Mouse (Mus musculus) embryo, embryonic 11 days (tissue): ENCODE measurements at regions not wholly inside any gene's neighbourhood (a gene's known extent, or its start where the extent isn't known, plus 50 kb on each side); places are given as distances from the start of the nearest gene placed in this dataset.

Experiments used
- DNase-seq: peaks from one replicate; pipeline ENCODE4 v3.0.0-alpha.2; 2015

DNA sequence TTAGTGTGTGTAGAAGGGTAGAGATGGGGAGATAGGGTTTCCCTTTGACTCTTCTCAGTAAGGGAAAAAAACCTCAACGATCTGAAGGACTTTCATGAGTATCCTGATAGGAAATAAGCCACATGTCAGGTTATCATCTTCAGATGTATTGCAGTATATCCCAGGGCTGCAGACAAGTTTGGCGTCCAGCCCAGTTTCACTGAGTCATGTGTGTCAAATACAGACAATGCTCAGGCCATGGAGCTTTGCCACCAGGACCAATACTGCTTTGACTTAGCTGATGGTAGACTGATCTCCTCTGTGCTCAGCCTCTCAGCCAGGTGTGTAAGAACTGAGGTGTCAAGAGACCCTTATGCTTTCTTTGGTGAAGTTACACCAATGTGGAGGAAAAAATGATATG lies 62.9 kb downstream of the Cst10 start:
- DNase-seq, result no peak

DNA sequence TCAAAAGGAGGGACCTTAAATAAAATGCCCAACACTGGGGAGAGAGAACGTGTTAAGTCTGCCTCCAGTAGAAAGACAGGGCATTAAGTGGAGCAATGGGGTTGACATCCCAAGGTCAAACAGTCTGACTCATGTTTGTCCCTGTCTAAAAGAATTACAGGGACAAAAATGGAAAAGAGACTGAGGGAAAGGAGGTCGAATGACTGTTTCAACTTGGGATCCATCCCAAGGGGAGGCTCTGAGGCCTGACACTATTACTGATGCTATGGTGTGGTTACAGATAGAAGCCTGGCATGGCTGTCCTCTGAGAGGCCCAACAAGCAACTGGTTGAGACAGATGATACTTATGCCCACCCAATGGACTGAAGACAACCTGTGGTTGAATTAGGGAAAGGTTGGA lies 67.6 kb downstream of the Cst10 start:
- no peak for DNase-seq

DNA sequence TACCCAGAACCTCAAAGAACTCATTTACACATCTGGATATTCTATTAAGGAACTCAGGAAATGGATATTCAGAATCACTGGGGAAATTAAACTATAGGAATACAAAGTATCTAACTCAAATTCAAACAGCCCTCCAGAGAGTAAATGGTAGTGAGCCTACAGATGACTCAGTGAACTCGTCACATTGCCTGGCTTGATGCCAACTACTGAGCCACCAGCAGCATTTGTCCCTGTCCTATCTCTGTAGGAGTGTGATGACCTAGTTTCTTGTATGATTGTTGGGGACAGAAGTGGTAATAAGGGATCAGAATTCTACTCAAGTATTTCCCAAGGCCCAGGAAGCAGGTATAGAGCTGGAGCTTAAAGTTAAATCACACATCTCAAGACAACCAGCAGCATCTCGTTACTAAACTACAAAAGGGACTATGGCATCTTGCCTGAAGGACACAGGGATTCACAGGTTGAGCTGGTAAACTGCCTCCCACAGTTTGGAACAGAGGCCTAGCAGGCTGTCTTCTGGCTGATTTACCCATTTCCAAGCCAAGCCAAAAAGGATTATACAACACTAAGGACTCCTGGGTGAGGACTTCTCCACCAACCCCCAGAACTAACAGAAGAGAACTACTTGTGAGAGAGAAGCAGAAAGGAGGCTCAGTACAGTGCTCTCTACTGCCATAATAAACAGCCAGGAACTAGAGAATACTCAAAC lies 88.6 kb downstream of the Cst10 start:
- no peak for DNase-seq

DNA sequence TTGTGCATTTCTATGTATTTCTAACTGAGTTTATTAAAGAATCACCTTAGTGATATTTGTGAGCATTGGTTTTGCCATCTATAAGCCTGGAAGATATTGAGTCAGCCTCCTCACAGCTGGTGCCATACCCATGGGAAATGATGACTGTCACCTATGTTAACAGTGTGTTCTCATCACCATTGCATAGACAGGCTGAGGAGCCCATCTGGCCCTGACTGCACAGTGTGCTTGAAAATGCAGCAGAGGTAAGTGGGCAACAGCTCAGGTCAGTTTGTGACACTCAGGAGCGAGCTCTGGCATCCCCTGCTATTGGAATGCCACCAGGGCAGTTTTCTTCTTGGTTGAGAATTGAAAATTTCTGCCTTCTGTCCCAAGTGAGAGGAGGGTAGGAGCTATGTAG lies 108.0 kb downstream of the Cst10 start:
- DNase-seq, result no peak

DNA sequence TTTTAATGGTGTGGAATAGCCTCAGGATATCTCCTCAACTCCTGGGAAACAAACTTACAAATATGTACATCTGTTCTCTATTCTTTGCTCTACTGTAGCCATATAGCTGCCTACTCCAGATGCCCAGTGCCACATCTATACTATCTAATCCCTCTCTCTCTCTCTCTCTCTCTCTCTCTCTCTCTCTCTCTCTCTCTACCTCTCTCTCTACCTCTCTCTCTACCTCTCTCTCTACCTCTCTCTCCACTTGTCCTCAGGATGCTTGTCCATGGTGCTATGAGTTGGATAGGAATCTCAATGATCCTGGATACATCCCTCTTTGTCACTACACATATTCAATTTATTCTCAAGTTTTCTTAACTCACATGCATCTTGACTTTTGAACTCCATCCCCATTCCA lies 119.6 kb downstream of the Cst10 start:
- no peak for DNase-seq

DNA sequence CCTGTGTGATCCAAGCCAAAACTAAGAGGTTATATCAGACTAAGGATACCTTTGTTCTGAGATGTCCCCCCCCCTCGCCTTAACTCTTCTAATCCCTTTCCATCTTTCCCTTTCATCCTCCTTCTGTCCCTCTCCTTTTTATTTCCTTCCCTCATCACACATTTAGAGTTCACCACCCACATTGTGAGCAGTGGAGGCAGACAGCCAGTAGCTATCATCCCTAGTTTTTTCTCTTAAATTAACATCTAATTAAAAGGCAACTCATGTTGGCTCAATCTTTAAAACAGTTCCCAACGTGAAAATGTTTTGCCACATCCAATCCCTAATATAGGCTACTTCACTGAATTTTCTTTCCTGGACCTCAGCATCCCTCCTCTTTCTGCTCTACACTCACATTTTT lies 138.0 kb downstream of the Cst10 start:
- DNase-seq, result no peak

DNA sequence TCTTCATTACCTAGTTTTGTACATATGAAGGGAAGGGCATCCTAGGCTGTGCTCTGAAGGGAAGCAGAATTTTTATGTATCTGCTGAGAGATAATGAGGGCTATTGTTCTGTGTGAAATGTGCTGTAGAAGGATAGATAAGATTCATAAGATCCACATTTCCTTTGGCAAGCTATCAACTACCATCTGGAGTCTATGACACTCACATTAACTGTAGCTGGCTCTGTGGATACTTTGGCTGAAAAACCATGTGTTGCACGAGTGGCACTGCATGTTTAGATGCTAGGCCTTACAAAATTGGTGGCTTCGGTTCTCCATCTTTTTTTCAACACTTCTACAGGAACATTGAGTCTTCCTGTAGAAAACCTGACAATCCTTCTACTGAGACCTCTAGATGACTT lies 140.9 kb downstream of the Cst10 start:
- DNase-seq, result no peak

DNA sequence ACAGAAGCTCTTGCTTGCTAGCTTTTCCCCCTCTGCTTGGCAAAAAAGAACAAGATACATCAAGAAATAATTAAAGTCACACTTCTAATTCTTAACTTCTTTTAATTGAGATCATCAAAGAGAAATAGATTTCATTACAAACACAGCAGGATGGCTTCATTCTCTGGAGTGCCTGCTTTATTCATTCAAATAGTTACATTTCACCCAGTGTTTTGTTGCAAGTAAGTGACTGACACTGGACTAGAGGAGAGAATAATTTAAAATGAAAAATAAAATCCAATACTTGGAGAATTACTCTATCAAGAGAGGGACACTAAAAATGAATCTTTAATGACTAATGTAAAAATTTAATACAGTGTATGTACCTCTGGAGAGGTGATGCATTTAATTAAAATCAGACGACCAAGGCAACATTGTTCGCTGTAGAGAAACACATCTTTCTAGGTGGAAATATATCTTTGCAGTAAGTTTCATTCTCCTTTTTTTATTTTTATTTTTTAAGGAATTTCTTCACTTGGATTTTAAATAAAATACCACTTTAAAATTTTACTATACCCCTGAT lies 141.9 kb downstream of the Cst10 start:
- DNase-seq, result no peak

DNA sequence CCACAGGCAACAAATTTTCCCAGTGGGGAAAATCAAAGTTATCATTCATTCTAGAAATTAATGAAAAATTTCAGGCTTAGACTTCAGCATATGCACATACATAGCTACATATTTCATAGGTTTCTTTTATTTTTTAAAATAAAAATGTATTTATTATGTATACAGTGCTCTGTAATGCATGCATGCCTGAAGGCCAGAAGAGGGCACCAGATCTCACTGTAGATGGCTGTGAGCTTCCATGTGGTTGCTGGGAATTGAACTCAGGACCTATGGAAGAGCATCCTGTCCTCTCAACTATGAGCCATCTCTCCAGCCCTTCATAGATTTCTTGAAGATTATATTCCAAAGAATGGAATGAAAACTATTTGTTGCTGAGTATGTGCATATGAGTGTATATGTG lies 150.4 kb downstream of the Cst10 start:
- DNase-seq, result no peak

DNA sequence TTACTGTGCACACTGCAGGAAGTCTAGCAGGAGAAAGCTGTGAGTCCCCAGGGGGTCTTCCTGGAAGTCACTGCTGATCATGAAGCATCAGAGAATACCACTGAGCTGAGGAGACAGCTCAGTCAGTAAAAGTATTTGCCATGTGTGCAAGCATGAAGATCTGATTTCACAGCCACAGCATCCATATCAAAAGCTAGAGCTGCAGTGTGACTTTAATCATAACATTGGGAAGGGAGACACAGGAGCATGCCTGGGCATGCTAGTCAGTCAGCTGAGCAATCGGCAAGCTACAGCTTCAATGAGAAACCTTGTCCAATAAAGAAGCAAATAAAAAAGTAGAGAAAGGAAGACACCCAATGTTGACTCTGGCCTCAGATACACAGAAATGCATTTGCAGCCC lies 168.9 kb downstream of the Cst10 start:
- DNase-seq, result peak; percentile 5

DNA sequence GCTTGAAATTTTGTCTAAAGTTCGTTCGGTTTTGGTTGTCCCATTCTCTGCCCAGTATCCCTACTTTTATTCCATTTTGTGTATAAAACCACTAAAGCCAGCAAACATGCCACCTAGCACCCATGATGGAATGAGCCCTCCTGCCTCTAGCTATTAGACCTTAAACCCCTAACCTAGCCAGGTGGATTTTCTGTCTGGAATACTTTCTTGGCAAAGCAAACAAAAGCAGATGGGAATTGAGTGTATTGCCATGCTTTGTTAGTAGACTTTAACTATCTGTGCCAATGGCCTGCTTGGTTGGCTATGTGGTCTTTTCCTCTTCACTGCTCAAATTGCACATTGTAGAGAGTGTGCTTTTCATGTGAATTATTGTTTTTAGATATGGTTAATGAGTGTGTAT lies 197.7 kb downstream of the Cst10 start:
- DNase-seq, result no peak

DNA sequence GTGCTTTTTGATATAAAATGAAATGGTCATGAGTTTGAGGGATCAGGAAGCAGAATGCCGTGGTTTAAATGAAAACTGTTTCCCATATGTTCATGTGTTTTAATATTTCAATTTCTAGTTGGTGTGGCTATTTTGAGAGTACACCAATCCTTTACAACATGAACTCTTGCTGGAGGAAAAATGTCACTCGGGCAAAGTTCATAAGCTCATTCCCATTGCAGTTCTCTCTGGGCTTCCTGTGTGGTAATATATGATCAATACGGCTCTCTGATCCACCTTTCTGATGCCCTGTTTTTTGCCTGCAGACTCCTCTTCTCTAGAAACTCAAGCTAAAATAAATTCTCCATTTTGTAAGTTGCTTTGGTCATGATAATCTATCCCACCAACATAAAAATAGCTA lies 208.5 kb downstream of the Cst10 start:
- no peak for DNase-seq

DNA sequence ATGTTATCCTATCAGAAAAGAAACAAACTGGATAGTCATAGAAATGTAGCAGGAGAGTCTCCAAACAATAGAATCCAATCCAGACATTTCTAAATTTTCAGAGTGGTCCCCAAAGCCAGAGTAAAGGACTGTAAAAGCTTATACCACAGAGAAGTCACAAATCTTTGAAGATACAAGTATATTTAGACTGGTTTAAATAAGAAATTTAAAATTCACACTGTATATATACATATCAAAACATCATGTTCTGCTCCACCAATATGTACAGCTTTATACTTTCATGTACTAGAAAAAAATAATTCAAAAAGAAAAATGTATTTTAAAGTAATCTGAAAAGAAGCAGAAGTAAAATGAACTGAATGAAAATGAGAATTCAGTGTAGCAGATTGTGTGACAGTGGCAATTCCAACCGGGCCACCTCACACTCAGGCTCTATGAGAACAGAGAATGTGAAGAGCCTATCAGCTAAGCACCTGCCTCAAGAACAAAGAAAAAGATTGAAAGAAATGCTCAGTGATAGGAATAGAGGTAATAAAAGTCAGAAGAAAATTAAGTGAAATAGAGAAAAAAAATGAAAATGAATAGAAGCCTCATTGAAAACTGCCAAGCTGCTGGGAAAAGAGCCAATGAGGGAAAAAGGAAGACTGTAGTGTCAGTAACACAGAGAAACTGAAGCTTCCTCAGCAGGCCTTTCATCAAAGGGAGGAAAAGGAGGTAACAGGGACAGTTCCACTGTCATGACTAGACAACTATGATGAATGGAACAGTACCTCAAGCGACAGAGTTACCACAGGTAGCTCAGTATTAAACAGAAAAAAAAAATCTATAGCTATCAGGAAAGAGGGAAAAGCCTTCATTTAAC lies 209.5 kb downstream of the Cst10 start:
- DNase-seq, result no peak

DNA sequence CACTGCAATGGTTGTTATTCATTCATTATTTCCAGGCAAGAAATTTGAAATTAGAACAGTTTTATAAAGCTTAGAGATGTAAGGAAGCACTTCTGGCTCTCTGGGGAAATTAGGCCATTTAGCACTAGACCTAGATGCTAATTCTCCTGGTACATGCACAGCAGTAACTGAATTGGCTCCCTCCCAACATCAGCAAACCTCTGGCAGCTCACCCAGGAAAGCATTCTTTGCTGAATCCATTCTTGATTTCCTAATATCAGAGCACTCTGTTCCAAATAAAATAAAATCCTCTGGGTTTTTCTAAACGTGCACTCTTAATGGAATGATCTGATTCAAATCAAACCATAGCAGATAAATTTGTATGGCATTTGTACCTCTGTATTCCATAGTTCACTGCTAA lies 203.4 kb upstream of the Syndig1 start:
- DNase-seq, result no peak

DNA sequence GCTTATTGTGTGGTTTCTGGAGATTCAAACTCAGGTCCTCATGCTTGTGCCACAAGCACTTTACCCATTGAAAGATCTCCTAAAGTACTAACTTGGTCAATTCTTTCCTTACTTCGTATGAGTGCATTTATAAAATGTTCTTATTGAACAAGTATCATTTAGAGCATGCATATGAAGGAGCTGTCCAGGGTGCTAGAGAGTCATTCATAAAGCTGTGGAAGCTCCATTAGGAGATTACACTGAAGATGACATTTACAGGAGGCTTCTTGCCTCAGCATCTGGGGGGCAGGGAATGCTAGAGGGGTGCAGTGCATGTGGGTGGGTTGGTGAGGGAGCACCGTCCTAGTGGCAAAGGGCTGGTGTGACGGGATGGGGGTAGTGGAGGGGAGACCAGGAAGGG lies 187.8 kb upstream of the Syndig1 start:
- peak; percentile 51 for DNase-seq

DNA sequence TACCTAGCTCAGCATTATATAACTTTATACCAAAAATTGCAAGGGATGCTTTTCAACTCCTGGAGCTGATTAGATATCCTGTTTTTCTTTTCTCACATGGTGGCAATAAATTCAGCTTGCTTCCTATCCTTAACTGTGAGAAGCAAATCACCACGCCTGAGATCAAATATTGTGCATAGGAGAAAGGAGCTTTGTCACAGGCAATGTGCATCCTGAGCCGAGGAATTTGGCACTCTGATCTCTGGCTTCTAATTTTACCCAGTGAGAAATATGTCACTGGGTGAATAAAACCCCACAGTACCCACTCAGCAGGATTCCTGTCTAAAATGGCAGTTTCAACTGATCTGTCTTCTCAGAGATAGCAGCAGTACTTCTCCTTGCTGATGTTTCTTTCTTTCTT lies 177.2 kb upstream of the Syndig1 start:
- no peak for DNase-seq

DNA sequence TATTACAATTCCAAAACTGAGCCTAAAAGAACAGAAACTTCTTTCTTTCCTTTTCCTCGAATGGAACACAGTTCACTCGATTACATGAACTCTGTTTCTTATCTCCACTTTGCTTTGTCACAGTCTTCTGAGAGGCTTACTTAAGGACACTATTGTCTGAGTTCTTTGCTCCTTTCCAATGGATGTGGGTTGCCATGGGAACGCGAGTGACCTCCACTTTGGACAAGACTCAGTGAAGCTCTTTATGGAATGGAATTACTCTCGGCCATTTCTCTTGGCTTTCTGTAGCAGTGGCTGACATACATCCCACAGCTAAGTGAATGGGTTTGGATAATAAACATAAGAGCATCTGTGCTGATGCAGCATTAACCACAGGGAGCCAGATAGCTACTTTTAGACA lies 167.9 kb upstream of the Syndig1 start:
- peak; percentile 36 for DNase-seq

DNA sequence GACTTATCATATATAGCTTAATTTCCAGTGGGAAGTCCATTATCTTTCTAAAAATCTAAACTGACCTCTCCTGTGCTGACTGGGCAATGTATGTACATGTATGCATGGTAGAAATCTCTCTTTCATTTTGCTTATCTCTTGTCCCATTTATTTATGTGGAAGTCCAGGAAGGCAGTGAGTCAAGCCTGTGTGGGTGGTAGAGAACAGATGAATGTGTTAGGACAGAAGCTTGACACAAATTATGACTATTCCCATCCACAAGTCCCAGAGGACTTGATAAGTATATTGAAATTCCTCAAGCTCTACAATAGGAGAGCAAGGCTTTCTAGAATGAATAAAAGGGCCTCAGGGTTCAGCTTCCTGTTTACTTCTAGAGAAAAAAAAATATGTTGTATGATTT lies 164.6 kb upstream of the Syndig1 start:
- DNase-seq, result no peak

DNA sequence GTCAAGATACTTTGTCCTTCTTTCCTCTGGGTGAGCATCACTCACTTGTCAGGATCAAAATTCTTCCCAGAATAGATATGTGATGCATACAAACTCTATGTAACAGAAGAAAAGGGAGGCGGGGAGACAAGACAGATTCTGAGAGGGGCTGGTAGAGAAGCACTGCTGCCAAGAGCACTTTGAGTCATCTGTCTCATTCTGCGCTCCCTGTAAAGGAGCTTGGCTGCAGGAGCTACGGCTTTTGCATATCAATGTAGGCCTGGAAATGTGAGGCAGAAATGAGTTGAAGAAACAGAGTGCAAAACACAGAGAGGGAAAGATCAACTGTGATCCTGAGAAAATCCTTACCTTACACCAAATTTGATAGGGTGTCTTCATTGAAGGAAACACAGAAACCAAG lies 162.6 kb upstream of the Syndig1 start:
- DNase-seq, result no peak

DNA sequence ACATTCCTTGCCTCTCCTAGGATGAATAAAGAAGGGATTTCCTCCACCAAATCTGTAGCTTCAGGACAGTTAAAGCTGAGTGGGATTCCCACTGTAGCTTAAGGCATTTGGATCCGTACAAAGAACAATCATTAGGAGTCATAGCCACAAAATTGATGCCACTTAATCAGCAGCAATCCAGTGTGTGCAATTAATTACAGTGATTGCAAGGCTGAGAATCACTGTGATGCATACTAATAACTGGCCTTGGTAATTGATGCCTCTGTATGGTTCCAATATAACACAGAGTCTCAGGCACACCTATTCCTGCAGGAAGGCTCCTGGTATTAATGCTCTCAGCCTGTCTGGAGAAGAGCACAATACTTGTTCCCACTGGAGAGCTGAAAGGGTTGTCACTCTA lies 157.1 kb upstream of the Syndig1 start:
- DNase-seq, result no peak

DNA sequence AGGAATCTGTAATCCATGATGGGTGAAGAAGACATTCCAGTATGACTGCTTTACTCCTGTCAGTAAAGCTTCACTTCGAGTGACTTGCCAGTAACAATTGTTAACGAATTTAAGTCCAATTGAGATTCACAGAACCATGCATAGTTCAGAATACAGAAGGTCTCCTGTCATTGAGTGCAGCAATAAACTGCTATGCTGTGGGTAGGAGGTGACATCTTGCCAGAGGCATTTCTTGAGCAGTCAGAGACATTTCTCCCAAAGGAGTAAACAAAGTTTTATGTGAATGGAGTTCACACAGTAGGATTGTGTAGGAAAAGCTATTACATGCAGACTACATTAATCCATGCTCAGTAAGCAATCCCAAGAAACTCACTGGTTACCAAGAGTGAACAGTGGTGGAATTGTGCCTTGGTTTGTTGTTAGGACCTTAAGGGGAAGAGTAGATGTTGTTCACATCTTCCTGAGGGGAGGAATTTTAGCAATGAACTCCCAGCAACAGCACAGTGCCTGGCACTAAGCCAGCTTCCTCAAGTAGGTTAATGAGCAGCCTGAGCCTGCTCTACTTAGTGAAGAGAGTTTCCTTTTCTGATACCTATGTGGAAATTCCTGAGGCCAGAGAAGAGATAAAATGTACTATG lies 149.1 kb upstream of the Syndig1 start:
- DNase-seq, result no peak

DNA sequence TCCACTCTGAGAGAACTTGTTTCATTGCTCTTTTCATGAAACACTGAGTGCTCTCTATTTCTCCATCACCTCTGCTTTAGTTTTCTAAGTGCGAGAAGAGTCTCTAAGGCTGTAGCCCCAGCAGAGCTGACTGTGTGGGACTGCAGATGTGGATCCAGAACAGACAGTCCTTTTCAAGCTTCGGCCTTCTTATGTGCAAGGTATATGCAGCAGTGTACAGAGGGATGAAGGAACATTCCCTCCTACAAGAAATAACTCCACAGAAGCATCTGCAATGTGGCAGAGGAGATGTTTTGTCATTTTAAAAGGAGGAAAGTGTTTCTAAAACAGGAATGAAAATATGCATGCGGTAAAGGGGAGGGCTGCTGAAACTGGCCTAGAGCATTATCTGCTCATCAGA lies 106.7 kb upstream of the Syndig1 start:
- no peak for DNase-seq

DNA sequence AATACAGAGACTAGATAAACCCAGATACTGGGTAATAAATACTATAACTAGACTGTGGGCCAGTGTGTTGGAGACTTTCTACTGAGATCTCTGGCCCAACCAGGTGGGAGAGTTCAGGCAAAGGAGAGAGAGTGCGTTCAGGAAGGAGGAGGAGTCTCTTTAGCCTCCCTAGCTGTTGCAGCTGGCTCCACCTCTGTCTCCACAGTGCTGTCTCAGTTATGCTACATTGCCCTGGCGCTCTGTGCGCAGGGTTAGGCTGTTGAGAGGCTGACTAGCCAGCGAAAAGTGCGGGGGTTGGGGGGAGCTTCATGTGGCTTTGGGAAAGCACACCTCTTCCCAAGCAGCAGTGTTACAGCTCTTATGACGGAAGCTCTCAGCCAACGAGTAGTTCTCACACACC lies 104.7 kb upstream of the Syndig1 start:
- peak; percentile 12 for DNase-seq

DNA sequence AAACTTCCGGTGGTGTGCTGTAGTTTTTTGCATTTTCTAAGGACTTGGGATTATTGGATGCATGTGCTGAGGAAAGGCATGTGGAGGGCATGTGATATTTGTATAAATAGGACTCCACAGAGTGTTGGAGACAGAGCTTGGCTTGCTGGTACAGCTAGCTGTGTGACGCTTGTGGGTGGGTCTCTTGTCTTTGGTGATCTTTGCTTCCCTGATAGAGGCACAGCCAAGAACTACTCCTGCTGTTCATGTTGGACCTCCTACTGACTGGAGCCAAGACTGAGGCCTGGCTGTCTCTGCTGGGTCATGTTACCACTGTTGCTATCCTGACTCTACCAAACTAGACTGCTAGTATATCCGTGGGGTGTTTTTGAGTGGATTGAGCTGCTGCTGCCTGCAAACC lies 103.1 kb upstream of the Syndig1 start:
- no peak for DNase-seq
